Mouse (Mus musculus) stomach, postnatal 0 days (tissue): Measurements from ENCODE around the gene Gm5426. TPM values are rescaled to one million over a fixed set of nuclear protein-coding genes. Genes with fewer than 3 reads are reported as not detected.

Experiments
- ATAC-seq: fragments of 200-750 bp; cut with Nextera tagmentation; 2 replicates; pipeline ENCODE4 v1.8.0; 2017; ENCODE audit not compliant: low FRiP score, low TSS enrichment
- DNase-seq: peaks from one replicate; pipeline ENCODE4 v3.0.0-alpha.2; 2016; ENCODE audit warnings: low spot score
- H3K27ac ChIP-seq: fragments of 300-500 bp; sonication (generic); replicated peaks from 2 replicates; pipeline ENCODE4 v1.5.1; 2014; ENCODE audit warnings: mild to moderate bottlenecking, control low read depth
- H3K27me3 ChIP-seq: fragments of 300-500 bp; sonication (generic); 2 replicates; pipeline ENCODE4 v1.6.1; 2014; ENCODE audit warnings: low read length; ENCODE audit not compliant: control insufficient read depth, insufficient read depth
- H3K36me3 ChIP-seq: fragments of 300-500 bp; sonication (generic); 2 replicates; pipeline ENCODE4 v1.6.1; 2014; ENCODE audit warnings: low read length, mixed read lengths; ENCODE audit not compliant: control insufficient read depth, insufficient read depth
- H3K4me1 ChIP-seq: fragments of 300-500 bp; sonication (generic); replicated peaks from 2 replicates; pipeline ENCODE4 v1.6.1; 2014; ENCODE audit warnings: antibody characterized with exemption; ENCODE audit not compliant: control insufficient read depth, insufficient read depth
- H3K4me2 ChIP-seq: fragments of 300-500 bp; sonication (generic); replicated peaks from 2 replicates; pipeline ENCODE4 v1.6.1; 2014; ENCODE audit warnings: low read depth, mild to moderate bottlenecking, control low read depth, moderate library complexity
- H3K4me3 ChIP-seq: fragments of 300-500 bp; sonication (generic); 2 replicates; pipeline ENCODE4 v1.5.1; 2014; ENCODE audit warnings: low read depth, low read length, control low read depth
- H3K9ac ChIP-seq: fragments of 300-500 bp; sonication (generic); 2 replicates; pipeline ENCODE4 v1.6.1; 2014; ENCODE audit warnings: mild to moderate bottlenecking, low read length, control low read depth, mixed read lengths
- H3K9me3 ChIP-seq: fragments of 300-500 bp; sonication (generic); 2 replicates; pipeline ENCODE4 v1.6.1; 2016; ENCODE audit warnings: low read length; ENCODE audit not compliant: control insufficient read depth
- CTCF ChIP-seq: IDR thresholded peaks from 2 replicates; pipeline ENCODE4 v1.5.1; 2016; ENCODE audit warnings: antibody characterized with exemption, low read depth, mild to moderate bottlenecking, moderate library complexity
- EP300 ChIP-seq: optimal IDR thresholded peaks from 2 replicates; pipeline ENCODE3; 2016; ENCODE audit warnings: antibody characterized with exemption
- WGBS: fragments of 180-500 bp; shearing (Covaris S2); extraction: QIAGEN DNeasy Blood & Tissue Kit; methylation state at CpG from one replicate; pipeline ENCODE4 v1.1.7; 2014; 5-methylcytosine and 5-hydroxymethylcytosine counted together
- polyA plus RNA-seq: library from polyadenylated mRNA; unstranded; fragments of >200 nt; fragmentation: Nextera tagmentation; extraction: Ambion mirVana; gene quantifications from 2 replicates; pipeline ENCODE4 v1.2.1, GENCODE M21; 2015

The Gm5426 gene
- polyA plus RNA-seq, 1 experiment from 2014 or later: not detected

- WGBS: 81% methylated on average over 4 of the region's 4 CpGs
- no peak for DNase-seq
Measured at GRCm38 (mm10) chr10:96101035-96101434, 35.4 kb upstream of the Gm5426 start.

GRCm38 (mm10) chr10:96104158-96104557, 32.2 kb upstream of the Gm5426 start:
- H3K4me2 ChIP-seq: no peak overlapping the region
- H3K27ac ChIP-seq: no peak overlapping the region
- H3K27me3 ChIP-seq: no peaks in the 10 kb centered on the region
- TF ChIP-seq EP300: no peak
- TF ChIP-seq CTCF: peak; percentile 37
- H3K4me3 ChIP-seq: no peak overlapping the region
- DNase-seq (no peak), ATAC-seq (no peak)
- no peak overlapping the region for H3K9ac ChIP-seq
- 48% methylated on average over 3 of the region's 3 CpGs for WGBS
- no peaks in the 10 kb centered on the region for H3K36me3 ChIP-seq
- no peaks in the 10 kb centered on the region for H3K4me1 ChIP-seq
- no peaks in the 10 kb centered on the region for H3K9me3 ChIP-seq

More at GRCm38 (mm10) chr10:96101035-96101434, 35.4 kb upstream of the Gm5426 start:
- Histone ChIP-seq H3K9me3 (no peaks in the 10 kb centered on the region), H3K4me2 (no peak overlapping the region), H3K27ac (no peak overlapping the region), H3K4me1 (no peaks in the 10 kb centered on the region), H3K4me3 (no peak overlapping the region), H3K27me3 (no peaks in the 10 kb centered on the region), H3K36me3 (no peaks in the 10 kb centered on the region), H3K9ac (no peak overlapping the region)
- TF ChIP-seq EP300 (no peak), CTCF (no peak)
- ATAC-seq: no peak

GRCm38 (mm10) chr10:96104624-96105023, 31.8 kb upstream of the Gm5426 start:
- no peak overlapping the region for H3K9ac ChIP-seq
- no peaks in the 10 kb centered on the region for H3K4me1 ChIP-seq
- H3K27me3 ChIP-seq: no peaks in the 10 kb centered on the region
- no peak overlapping the region for H3K4me2 ChIP-seq
- no peak overlapping the region for H3K4me3 ChIP-seq
- ATAC-seq (no peak), DNase-seq (no peak)
- no peaks in the 10 kb centered on the region for H3K9me3 ChIP-seq
- 86% methylated on average over 4 of the region's 4 CpGs for WGBS
- no peak overlapping the region for H3K27ac ChIP-seq
- H3K36me3 ChIP-seq: no peaks in the 10 kb centered on the region
- TF ChIP-seq CTCF: no peak
- no peak for TF ChIP-seq EP300

- Histone ChIP-seq H3K9me3 (no peaks in the 10 kb centered on the region), H3K27ac (no peak overlapping the region), H3K36me3 (no peaks in the 10 kb centered on the region), H3K4me3 (no peak overlapping the region), H3K9ac (no peak overlapping the region), H3K4me1 (no peaks in the 10 kb centered on the region), H3K27me3 (no peaks in the 10 kb centered on the region), H3K4me2 (no peak overlapping the region)
- 92% methylated on average over 2 of the region's 2 CpGs for WGBS
- TF ChIP-seq CTCF (peak; percentile 56), EP300 (no peak)
- ATAC-seq: no peak
- DNase-seq: no peak
Measured at GRCm38 (mm10) chr10:96105124-96105523, 31.3 kb upstream of the Gm5426 start.

- Histone ChIP-seq H3K4me2 (no peak overlapping the region), H3K36me3 (no peaks in the 10 kb centered on the region), H3K9me3 (no peaks in the 10 kb centered on the region), H3K4me3 (no peak overlapping the region), H3K27me3 (no peaks in the 10 kb centered on the region), H3K4me1 (no peaks in the 10 kb centered on the region), H3K27ac (no peak overlapping the region), H3K9ac (no peak overlapping the region)
- ATAC-seq (no peak), DNase-seq (no peak)
- WGBS: 72% methylated on average over 4 of the region's 4 CpGs
- TF ChIP-seq CTCF (no peak), EP300 (no peak)
Measured at GRCm38 (mm10) chr10:96106972-96107720, 29.3 kb upstream of the Gm5426 start.

GRCm38 (mm10) chr10:96107825-96108224, 28.6 kb upstream of the Gm5426 start:
- ATAC-seq (no peak), DNase-seq (no peak)

More at GRCm38 (mm10) chr10:96107825-96108224, 28.6 kb upstream of the Gm5426 start:
- Histone ChIP-seq H3K4me3 (no peak overlapping the region), H3K4me1 (no peaks in the 10 kb centered on the region), H3K27ac (no peak overlapping the region), H3K4me2 (no peak overlapping the region), H3K9me3 (no peaks in the 10 kb centered on the region), H3K36me3 (no peaks in the 10 kb centered on the region), H3K27me3 (no peaks in the 10 kb centered on the region), H3K9ac (no peak overlapping the region)
- WGBS: 20% methylated on average over 1 of the region's 1 CpGs
- TF ChIP-seq EP300: no peak
- no peak for TF ChIP-seq CTCF
